In the genomic region with DNA sequence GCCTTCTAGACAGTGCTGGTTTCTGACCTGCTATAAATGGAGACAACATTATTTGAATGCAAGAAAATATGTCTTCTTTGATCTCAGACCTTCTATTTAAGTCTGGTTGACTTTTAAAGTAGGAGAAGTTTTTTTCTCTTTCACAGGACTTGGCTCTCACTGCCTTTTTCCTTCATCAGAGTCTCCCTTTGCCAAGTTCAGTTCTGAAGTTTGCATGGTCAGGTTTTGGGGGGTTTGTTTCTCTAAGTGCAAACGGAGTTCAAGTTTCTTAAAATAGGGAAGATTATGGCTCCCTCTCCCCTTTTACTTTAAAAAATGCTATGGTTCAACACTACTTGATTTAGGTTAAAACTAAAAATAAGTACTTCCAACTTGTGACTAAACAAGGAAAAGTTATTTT, we compare ENCODE assay signal across 16 mouse cellular contexts.
"Had no signal": no experiment of that assay in that cellular context is flagged by ENCODE, and none has a peak within 500 bp of the region (broad histone marks: within the 10 kb centered on the region; RNA-seq: fewer than 3 reads in every experiment).

No protein-coding gene starts in this region.

- H3K27ac ChIP-seq: liver, embryonic 15.5 days; macrophage; midbrain, embryonic 12.5 days; neural tube, embryonic 12.5 days; stomach, embryonic 15.5 days; stomach, postnatal 0 days had no signal

- H3K27me3 ChIP-seq: liver, embryonic 15.5 days; megakaryocyte, embryonic 14.5 days; midbrain, embryonic 12.5 days; neural tube, embryonic 12.5 days; stomach, embryonic 15.5 days had no signal

- ATAC-seq: liver, postnatal 0 days had no signal

- H3K9ac ChIP-seq: liver, embryonic 15.5 days; liver, postnatal 0 days; midbrain, embryonic 12.5 days; neural tube, embryonic 12.5 days; stomach, embryonic 15.5 days had no signal

- H3K4me1 ChIP-seq: liver, embryonic 15.5 days; megakaryocyte, embryonic 14.5 days; neural tube, embryonic 12.5 days; stomach, embryonic 15.5 days had no signal

- H3K36me3 ChIP-seq: liver, embryonic 15.5 days; midbrain, embryonic 12.5 days; neural tube, embryonic 12.5 days; stomach, embryonic 15.5 days had no signal

- H3K4me2 ChIP-seq: liver, embryonic 15.5 days; midbrain, embryonic 12.5 days; neural tube, embryonic 12.5 days; stomach, embryonic 15.5 days had no signal

- DNase-seq: liver, postnatal 0 days; lung, adult 2 months; lung, postnatal 14 days; lung, postnatal 36 days; midbrain, embryonic 14.5 days; right cerebral cortex, postnatal 14 days; thymus, adult 2 months; thymus, postnatal 25 days; thymus, postnatal 4 days had no signal

- H3K9me3 ChIP-seq: liver, embryonic 15.5 days; megakaryocyte, embryonic 14.5 days; midbrain, embryonic 12.5 days; neural tube, embryonic 12.5 days; stomach, embryonic 15.5 days had no signal

- H3K4me3 ChIP-seq: liver, embryonic 15.5 days; megakaryocyte, embryonic 14.5 days; midbrain, embryonic 12.5 days; neural tube, embryonic 12.5 days; stomach, embryonic 15.5 days had no signal
